Mouse (Mus musculus): ENCODE results near the gene Cecr2. TPM values are rescaled to one million over a fixed set of nuclear protein-coding genes. Genes with fewer than 3 reads are reported as not detected.

Cecr2 gene
- polyA plus RNA-seq, 1 experiment: not detected

- TF ChIP-seq CTCF (IDR thresholded peaks at IDR 0.05; ENCODE audit: low read depth, low read length) (no peak), POLR2A (IDR thresholded peaks at IDR 0.05; ENCODE audit: borderline replicate concordance, low read depth, low read length) (no peak)
- peak overlapping the region; percentile 53 for H3K4me3 ChIP-seq (ENCODE audit: insufficient read depth, low read length)
- no peak overlapping the region for H3K27ac ChIP-seq (ENCODE audit: insufficient read depth, low read depth, low read length)
- H3K4me1 ChIP-seq (ENCODE audit: control insufficient read depth, insufficient read depth, low read length): no peaks in the 10 kb centered on the region
Measured at GRCm38 (mm10) chr6:120667422-120667781, 1.2 kb downstream of the Cecr2 start.

DNA sequence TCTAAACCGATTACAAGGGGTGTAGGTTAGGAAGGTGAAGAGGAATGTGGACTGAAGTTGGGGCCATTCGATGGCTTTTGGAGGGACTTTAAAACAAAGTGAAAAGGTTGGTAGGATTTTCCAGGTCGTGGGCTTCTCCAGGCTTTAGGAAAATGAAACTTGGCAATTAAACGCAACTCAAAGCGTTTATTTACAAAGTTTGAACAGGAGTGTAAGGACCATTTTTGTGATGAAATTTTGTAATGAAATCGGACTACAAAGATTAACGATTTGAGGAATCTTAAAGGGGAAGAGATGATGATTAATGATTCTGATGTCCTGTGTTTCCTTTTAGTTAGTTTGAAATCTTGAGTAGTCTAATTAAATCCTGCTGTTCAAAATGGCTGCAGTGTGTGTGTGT, 1.7 kb downstream of the Cecr2 start:
- H3K27ac ChIP-seq (ENCODE audit: insufficient read depth, low read depth, low read length): no peak overlapping the region

GRCm38 (mm10) chr6:120674121-120674520, 8.0 kb downstream of the Cecr2 start:
- TF ChIP-seq CTCF (IDR thresholded peaks at IDR 0.05; ENCODE audit: low read depth, low read length) (peak; percentile 32; the same call in 1 of the 2 replicates), POLR2A (IDR thresholded peaks at IDR 0.05; ENCODE audit: borderline replicate concordance, low read depth, low read length) (no peak)
- no peak overlapping the region for H3K27ac ChIP-seq (ENCODE audit: insufficient read depth, low read depth, low read length)
- no peak overlapping the region for H3K4me3 ChIP-seq (ENCODE audit: insufficient read depth, low read length)
- H3K4me1 ChIP-seq (ENCODE audit: control insufficient read depth, insufficient read depth, low read length): no peaks in the 10 kb centered on the region

More for the DNA sequence above, 1.7 kb downstream of the Cecr2 start:
- H3K4me3 ChIP-seq (ENCODE audit: insufficient read depth, low read length): peak overlapping the region; percentile 3; the same call in 1 of the 2 replicates
- TF ChIP-seq POLR2A (IDR thresholded peaks at IDR 0.05; ENCODE audit: borderline replicate concordance, low read depth, low read length) (no peak), CTCF (IDR thresholded peaks at IDR 0.05; ENCODE audit: low read depth, low read length) (no peak)
- H3K4me1 ChIP-seq (ENCODE audit: control insufficient read depth, insufficient read depth, low read length): no peaks in the 10 kb centered on the region

DNA sequence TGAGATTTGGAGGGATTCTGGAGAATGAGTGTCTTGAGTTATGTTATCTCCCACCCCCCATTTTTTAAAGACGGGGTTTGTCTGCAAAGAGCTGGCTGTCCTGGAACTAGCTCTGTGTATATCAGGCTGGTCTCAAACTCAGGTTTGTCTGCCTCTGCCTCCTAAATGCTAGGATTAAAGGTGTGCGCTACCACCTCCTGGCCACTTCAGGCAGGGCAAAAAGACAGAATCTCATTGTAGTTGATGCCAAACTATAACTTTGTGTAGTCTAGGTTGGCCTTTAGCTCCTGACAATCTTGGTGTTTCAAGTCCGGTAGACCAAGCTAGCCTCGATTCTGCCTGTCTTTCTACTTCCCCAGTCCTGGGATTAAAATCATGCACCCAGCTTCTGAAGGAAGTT, 8.7 kb downstream of the Cecr2 start:
- Histone ChIP-seq H3K4me1 (ENCODE audit: control insufficient read depth, insufficient read depth, low read length) (no peaks in the 10 kb centered on the region), H3K4me3 (ENCODE audit: insufficient read depth, low read length) (no peak overlapping the region), H3K27ac (ENCODE audit: insufficient read depth, low read depth, low read length) (no peak overlapping the region)
- TF ChIP-seq CTCF (IDR thresholded peaks at IDR 0.05; ENCODE audit: low read depth, low read length) (no peak), POLR2A (IDR thresholded peaks at IDR 0.05; ENCODE audit: borderline replicate concordance, low read depth, low read length) (no peak)

DNA sequence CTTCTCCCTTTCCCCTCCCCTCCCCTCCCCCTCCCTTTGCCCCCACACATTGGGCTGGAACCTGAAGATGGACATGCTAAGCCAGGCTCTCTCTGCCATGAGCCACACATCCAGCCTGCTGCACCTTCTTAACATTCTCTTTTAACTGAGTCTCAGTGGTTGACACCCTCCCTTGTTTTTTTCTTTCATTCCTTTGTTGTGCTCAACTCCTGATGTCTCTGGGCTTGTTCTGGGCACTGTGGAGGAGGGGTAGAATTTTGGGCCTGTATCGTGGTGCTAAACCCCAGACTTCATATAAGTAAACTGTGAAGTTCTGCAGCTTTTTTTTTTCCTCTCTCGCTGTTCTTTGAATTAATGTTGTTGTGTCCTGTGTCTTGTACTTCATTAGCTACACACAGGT, 9.8 kb downstream of the Cecr2 start:
- no peak for TF ChIP-seq POLR2A (IDR thresholded peaks at IDR 0.05; ENCODE audit: borderline replicate concordance, low read depth, low read length)
- TF ChIP-seq CTCF (IDR thresholded peaks at IDR 0.05; ENCODE audit: low read depth, low read length): no peak
- Histone ChIP-seq H3K4me1 (ENCODE audit: control insufficient read depth, insufficient read depth, low read length) (no peaks in the 10 kb centered on the region), H3K27ac (ENCODE audit: insufficient read depth, low read depth, low read length) (no peak overlapping the region), H3K4me3 (ENCODE audit: insufficient read depth, low read length) (no peak overlapping the region)

DNA sequence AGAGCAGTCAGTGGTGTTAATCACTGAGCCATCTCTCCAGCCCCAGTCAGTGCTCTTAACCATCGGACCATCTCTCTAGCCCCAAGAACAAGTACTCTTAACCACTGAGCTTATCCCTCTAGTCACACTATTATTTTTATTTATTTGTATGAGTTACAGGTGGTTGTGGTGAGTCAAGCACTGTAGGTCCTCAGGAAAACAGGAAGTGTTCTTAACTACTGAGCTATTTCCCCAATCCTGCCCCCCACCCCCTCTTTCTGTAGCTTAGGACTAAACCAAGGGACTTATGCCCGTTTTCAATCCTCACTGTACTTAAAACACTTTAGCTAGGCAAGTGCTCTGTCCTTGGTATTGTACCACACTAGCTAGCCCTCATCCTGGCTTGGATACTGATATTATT, 17.2 kb downstream of the Cecr2 start:
- Histone ChIP-seq H3K4me1 (ENCODE audit: control insufficient read depth, insufficient read depth, low read length) (no peaks in the 10 kb centered on the region), H3K27ac (ENCODE audit: insufficient read depth, low read depth, low read length) (no peak overlapping the region), H3K4me3 (ENCODE audit: insufficient read depth, low read length) (no peak overlapping the region)
- TF ChIP-seq CTCF (IDR thresholded peaks at IDR 0.05; ENCODE audit: low read depth, low read length): no peak

GRCm38 (mm10) chr6:120684750-120685149, 18.6 kb downstream of the Cecr2 start:
- Histone ChIP-seq H3K27ac (ENCODE audit: insufficient read depth, low read depth, low read length) (no peak overlapping the region), H3K4me3 (ENCODE audit: insufficient read depth, low read length) (no peak overlapping the region), H3K4me1 (ENCODE audit: control insufficient read depth, insufficient read depth, low read length) (no peaks in the 10 kb centered on the region)
- TF ChIP-seq CTCF (IDR thresholded peaks at IDR 0.05; ENCODE audit: low read depth, low read length) (no peak), POLR2A (IDR thresholded peaks at IDR 0.05; ENCODE audit: borderline replicate concordance, low read depth, low read length) (no peak)

DNA sequence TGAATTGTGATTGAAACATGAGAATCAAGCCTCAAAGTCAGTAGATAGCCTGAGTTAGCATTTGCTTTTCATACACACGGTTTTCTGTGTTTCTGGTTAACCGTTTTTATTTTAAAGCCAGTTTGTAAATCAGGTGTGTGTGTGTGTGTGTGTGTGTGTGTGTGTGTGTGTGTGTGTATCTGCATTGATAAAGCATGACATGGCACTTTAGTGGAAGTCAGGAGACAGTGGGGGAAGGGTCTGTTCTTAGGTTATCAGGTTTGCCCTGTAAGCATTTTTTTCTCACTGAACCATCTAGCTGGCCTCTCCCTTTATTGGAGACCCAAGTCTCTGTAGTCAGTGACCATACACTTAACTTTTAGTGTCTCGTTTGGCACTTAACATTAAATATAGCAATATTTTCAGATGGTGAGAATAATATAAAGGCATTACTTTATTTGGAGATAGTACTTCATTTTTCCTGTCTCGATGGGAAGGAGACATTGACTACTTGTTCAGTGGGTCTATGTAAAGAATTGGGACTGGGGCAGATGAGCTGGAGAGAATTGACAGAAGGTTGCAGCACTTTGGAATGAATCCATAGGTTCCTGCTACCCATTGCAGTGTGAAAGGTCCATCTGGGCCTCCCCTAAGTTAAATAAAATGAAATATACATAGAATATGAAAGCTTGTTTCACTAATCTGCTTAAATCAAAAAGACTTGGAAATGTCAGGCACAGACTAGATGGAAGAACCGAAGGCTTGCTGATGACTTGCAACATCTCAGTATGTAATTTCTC, 20.9 kb downstream of the Cecr2 start:
- TF ChIP-seq CTCF (IDR thresholded peaks at IDR 0.05; ENCODE audit: low read depth, low read length) (no peak), POLR2A (IDR thresholded peaks at IDR 0.05; ENCODE audit: borderline replicate concordance, low read depth, low read length) (no peak)
- Histone ChIP-seq H3K4me1 (ENCODE audit: control insufficient read depth, insufficient read depth, low read length) (no peaks in the 10 kb centered on the region), H3K4me3 (ENCODE audit: insufficient read depth, low read length) (no peak overlapping the region), H3K27ac (ENCODE audit: insufficient read depth, low read depth, low read length) (no peak overlapping the region)

DNA sequence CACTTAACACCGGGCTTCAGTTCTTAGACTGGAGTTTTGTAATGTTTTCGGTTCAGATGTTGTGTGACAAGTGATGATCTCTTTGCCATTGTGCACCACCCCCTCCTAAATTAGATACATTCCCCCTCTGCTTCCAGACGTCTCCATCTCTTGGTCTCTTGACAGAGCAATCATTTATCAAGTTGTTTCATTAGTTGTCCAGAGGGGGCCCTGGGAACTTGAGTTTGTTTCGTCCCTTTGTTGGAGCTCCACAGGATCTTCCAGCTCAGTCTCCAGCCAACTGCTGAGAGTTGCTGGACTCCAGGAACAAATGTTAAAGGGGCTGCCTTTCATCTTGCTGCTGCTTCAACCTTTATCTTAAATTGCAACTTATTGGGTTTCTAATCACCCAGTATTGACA, 34.1 kb downstream of the Cecr2 start:
- H3K27ac ChIP-seq (ENCODE audit: insufficient read depth, low read depth, low read length): no peak overlapping the region
- TF ChIP-seq CTCF (IDR thresholded peaks at IDR 0.05; ENCODE audit: low read depth, low read length) (no peak), POLR2A (IDR thresholded peaks at IDR 0.05; ENCODE audit: borderline replicate concordance, low read depth, low read length) (no peak)
- H3K4me1 ChIP-seq (ENCODE audit: control insufficient read depth, insufficient read depth, low read length): no peaks in the 10 kb centered on the region
- H3K4me3 ChIP-seq (ENCODE audit: insufficient read depth, low read length): no peak overlapping the region

- no peak overlapping the region for H3K27ac ChIP-seq (ENCODE audit: insufficient read depth, low read depth, low read length)
- H3K4me3 ChIP-seq (ENCODE audit: insufficient read depth, low read length): no peak overlapping the region
- TF ChIP-seq CTCF (IDR thresholded peaks at IDR 0.05; ENCODE audit: low read depth, low read length) (no peak), POLR2A (IDR thresholded peaks at IDR 0.05; ENCODE audit: borderline replicate concordance, low read depth, low read length) (no peak)
- no peaks in the 10 kb centered on the region for H3K4me1 ChIP-seq (ENCODE audit: control insufficient read depth, insufficient read depth, low read length)
Measured at GRCm38 (mm10) chr6:120704376-120704775, 38.2 kb downstream of the Cecr2 start.
